Mouse (Mus musculus): Measurements from ENCODE around the gene Catsper4. TPM values are rescaled to one million over a fixed set of nuclear protein-coding genes. Genes with fewer than 3 reads are reported as not detected.
"Not testable (repeated sequence)": the region's sequence is repeated elsewhere in the genome, so short reads cannot be mapped to it uniquely, and the experiment has no call there.

Gene Catsper4
- not detected in 2 replicates for polyA plus RNA-seq (2012; ENCODE audit: insufficient read depth, low replicate concordance)

DNA sequence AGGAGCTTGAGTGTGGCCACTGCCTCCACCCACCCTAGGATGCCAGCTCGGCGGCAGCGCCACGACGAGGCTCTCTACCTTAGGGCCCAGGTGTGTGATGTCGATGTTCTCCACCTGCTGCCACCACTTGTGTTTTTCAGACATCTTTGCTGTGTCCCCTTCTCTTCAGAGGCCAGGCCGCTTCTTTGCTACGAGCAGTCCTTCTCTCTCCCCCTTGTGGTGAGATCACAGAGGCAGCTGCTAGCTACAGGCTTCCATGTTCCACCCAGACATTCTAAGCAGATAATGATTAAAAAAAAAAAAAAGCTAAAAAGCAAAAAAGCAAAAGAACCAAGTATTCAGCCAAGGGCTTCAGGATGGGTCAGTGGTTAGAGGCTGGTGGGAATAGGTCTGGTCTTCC, at the start of gene Catsper4:
TSS of gene Catsper4 (minus strand) at position 190 of the 400 bp plus-strand sequence.
- no peaks in the 10 kb centered on the region; the same call in 1 of the 2 replicates for H3K4me1 ChIP-seq
- no peaks in the 10 kb centered on the region for H3K9me3 ChIP-seq
- H3K4me3 ChIP-seq (replicated peaks), result no peak within 1 kb of the TSS
- TF ChIP-seq GATA1 (IDR thresholded peaks at IDR 0.05; ENCODE audit: borderline replicate concordance, low read length) (no peak), FLI1 (IDR thresholded peaks at IDR 0.05; ENCODE audit: low read length) (no peak)
- H3K36me3 ChIP-seq (replicated peaks; ENCODE audit: low read length), result no peaks in the 10 kb centered on the region
- peaks cover 65% of the 10 kb centered on the region for H3K27me3 ChIP-seq (replicated peaks)

DNA sequence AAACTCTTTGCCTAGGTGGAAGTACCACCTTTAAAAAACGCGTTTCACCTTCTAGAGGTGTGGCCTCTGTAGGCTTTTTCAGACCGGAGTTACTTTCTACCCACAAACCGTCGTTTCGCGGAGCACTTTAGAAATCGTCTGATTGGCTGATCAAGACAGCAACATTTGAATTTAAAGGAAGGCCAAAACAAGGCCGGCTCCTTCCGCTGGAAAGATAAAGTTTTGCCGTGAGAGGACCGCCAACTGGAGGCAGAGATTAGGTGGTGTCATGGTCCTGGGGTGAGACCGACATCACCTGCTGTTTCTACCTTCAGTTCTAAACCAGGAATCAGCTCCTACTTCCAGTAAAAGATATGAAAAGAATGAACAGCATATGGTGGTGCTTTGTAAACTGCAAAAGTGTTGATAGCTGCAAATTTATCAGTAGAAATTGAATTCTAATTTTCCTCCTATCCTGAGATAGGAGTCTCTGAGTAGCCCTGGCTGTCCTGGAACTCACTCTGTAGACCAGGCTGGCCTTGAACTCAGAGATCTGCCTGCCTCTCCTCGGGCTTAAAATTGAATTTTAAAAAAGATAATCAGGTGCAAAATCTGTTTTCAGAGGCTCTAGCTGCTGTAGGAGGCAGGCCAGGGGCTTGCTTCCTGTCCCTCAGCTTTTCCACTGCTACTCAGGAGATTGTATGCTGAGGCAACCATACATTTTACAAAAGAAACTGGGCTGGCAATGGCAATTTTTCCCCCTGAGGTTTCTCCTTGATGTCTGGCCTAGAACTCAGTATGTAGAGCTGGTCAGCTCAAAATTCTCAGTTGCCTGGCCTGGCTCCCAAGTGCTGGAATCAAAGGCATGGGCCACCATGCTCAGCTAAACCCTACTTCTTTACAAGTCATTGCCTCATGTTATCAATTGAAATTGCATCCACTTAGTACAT, 46.5 kb upstream of the Catsper4 start:
- no peaks in the 10 kb centered on the region for H3K9me3 ChIP-seq
- TF ChIP-seq FLI1 (IDR thresholded peaks at IDR 0.05; ENCODE audit: low read length) (no peak), GATA1 (IDR thresholded peaks at IDR 0.05; ENCODE audit: borderline replicate concordance, low read length) (no peak)
- H3K36me3 ChIP-seq (replicated peaks; ENCODE audit: low read length), result peaks cover 36% of the 10 kb centered on the region
- H3K4me1 ChIP-seq, result peaks cover 22% of the 10 kb centered on the region
- peak overlapping the region; percentile 88 for H3K4me3 ChIP-seq (replicated peaks)
- H3K27me3 ChIP-seq (replicated peaks), result peaks cover 3% of the 10 kb centered on the region

DNA sequence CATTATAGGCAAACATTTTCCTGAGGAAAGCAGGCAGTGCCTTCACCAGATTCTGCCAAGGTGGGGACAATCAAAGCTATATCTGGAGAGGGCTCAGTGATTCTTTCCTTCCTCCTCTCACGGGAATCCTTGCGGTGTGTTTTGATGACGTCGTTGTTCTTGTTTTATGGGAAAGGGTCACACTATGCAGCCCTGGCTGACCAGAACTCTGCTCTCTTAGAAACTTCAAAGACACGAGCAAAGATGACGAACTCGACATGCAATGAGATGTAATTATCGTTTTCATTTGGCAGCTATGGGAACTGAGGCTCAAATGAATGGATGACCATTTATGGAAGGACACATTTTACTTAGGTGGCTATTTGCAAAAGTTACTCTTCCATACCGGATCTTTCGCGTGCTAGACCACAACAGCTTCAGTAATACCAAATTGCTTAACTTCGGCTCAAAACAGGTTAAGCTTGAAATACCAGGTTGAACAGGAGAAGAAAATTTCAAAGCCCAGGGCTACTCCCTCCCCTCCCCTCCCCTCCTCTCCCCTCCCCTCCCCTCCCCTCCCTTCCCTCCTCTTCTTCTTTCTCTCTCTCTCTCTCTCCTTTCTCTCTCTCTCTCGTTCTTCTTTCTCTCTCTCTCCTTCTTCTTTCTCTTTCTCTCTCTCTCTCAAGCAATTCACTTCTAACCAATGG, 45.7 kb upstream of the Catsper4 start:
- H3K4me1 ChIP-seq, result peaks cover 22% of the 10 kb centered on the region
- H3K27me3 ChIP-seq (replicated peaks), result peaks cover 3% of the 10 kb centered on the region
- peak overlapping the region; percentile 88 for H3K4me3 ChIP-seq (replicated peaks)
- H3K9me3 ChIP-seq, result peaks cover 3% of the 10 kb centered on the region; the same call in 1 of the 2 replicates
- TF ChIP-seq FLI1 (IDR thresholded peaks at IDR 0.05; ENCODE audit: low read length) (no peak), GATA1 (IDR thresholded peaks at IDR 0.05; ENCODE audit: borderline replicate concordance, low read length) (no peak)
- peaks cover 28% of the 10 kb centered on the region for H3K36me3 ChIP-seq (replicated peaks; ENCODE audit: low read length)

DNA sequence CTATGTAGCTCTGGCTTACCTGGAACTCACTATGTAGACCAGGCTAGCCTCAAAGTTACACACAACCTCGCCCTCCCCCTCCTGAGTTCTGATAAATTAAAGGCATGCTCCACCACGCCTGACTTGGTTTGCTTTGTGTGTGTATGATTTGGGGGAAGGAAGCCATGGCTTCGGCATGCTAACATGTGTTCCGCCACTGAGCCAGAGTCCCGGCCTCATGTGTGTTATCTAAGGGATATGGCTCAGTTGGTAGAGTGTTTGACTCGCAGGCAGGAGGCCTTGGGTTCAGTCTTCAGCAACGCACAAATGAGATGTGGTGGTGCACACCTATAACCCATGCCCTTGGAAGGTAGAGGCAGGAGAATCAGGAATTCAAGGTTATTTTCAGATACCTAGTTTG, 44.8 kb upstream of the Catsper4 start:
- peaks cover 22% of the 10 kb centered on the region for H3K4me1 ChIP-seq

DNA sequence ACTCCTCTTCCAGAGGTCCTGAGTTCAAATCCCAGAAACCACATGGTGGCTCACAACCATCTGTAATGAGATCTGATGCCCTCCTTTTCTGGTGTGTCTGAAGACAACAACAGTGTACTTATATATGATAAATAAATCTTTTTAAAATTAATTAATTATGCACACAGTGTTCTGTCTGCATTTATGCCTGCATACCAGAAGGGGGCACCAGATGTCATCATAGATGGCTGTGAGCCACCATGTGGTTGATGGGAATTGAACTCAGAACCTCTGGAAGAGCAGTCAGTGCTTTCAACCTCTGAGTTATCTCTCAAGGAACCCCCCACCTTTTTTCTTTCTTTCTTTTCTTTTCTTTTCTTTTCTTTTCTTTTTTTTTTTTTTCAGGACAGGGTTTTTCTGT, 42.4 kb upstream of the Catsper4 start:
- not testable (repeated sequence) for H3K27me3 ChIP-seq (replicated peaks); H3K4me3 ChIP-seq (replicated peaks); H3K36me3 ChIP-seq (replicated peaks; ENCODE audit: low read length); H3K9me3 ChIP-seq
- peaks cover 22% of the 10 kb centered on the region for H3K4me1 ChIP-seq

More for the DNA sequence above, 44.8 kb upstream of the Catsper4 start:
- H3K4me3 ChIP-seq (replicated peaks), result no peak overlapping the region
- peaks cover 3% of the 10 kb centered on the region; the same call in 1 of the 2 replicates for H3K9me3 ChIP-seq
- peaks cover 19% of the 10 kb centered on the region for H3K36me3 ChIP-seq (replicated peaks; ENCODE audit: low read length)
- H3K27me3 ChIP-seq (replicated peaks), result peaks cover 3% of the 10 kb centered on the region
- TF ChIP-seq GATA1 (IDR thresholded peaks at IDR 0.05; ENCODE audit: borderline replicate concordance, low read length), result no peak
- no peak for TF ChIP-seq FLI1 (IDR thresholded peaks at IDR 0.05; ENCODE audit: low read length)

DNA sequence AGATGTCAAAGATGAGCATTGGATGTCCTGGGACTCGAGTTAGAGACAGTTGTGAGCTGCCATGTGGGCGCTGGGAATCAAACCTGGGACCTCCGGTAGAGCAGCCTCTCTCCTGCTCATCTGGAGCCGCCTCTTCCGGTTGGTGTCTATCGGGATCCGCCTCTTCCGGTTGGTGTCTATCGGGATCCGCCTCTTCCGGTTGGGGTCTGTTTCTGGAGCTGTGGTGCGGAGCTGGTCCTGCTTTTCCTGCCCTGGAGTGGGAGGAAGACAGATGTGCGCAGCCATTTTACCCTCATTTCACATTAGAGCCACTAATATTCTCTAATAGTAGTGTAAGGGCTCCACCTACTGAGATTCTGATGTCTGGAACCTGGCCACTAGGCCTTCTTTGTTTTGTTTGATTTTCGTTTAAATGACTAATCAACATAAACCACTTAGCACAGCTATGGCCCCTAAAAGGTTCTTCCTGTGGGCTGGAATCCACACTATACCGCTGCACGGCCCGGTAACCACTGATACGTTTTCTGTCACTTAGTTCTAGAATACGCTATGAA, 41.0 kb upstream of the Catsper4 start:
- TF ChIP-seq GATA1 (IDR thresholded peaks at IDR 0.05; ENCODE audit: borderline replicate concordance, low read length) (no peak), FLI1 (IDR thresholded peaks at IDR 0.05; ENCODE audit: low read length) (no peak)
- H3K27me3 ChIP-seq (replicated peaks), result peaks cover 15% of the 10 kb centered on the region
- H3K4me1 ChIP-seq, result peaks cover 13% of the 10 kb centered on the region
- peaks cover 13% of the 10 kb centered on the region for H3K9me3 ChIP-seq
- no peak overlapping the region for H3K4me3 ChIP-seq (replicated peaks)
- no peaks in the 10 kb centered on the region for H3K36me3 ChIP-seq (replicated peaks; ENCODE audit: low read length)

DNA sequence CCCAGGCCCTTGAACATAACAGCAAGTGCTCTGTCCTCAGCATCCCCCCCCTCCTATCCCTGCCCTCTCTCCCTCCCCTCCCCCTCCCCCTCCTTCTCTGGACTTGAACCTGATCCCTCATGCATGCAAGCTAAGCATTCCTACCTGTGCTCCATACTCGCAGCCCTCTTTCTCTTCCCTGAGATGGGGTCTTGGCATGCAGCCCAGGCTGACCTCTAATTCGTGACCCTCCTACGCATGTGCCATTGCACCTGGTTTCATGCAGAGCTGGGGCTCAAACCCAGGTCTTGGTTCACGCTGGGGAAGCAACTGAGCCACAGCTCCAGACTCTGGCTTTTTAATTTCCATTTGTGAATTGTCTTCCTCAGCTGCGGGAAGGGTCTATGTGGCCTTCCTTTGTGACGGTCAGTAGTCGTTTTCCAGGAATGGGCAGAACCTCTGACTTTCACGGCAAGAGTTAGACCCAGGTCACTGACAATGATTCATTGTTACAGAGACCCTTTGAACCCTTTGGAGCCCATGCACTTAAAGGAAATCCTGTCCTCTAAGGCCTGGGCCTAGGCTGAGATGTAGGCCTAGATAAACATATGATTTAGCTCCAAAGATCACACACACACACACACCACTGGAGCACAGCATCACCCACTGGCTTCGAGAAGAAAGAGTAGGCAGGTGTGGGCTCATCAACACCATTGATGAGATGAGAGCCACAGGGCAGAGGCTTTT, 38.8 kb upstream of the Catsper4 start:
- H3K4me1 ChIP-seq, result no peaks in the 10 kb centered on the region
- no peak for TF ChIP-seq FLI1 (IDR thresholded peaks at IDR 0.05; ENCODE audit: low read length)
- TF ChIP-seq GATA1 (IDR thresholded peaks at IDR 0.05; ENCODE audit: borderline replicate concordance, low read length), result no peak
- H3K4me3 ChIP-seq (replicated peaks), result no peak overlapping the region
- no peaks in the 10 kb centered on the region for H3K36me3 ChIP-seq (replicated peaks; ENCODE audit: low read length)
- peaks cover 24% of the 10 kb centered on the region for H3K9me3 ChIP-seq
- H3K27me3 ChIP-seq (replicated peaks), result peaks cover 25% of the 10 kb centered on the region

DNA sequence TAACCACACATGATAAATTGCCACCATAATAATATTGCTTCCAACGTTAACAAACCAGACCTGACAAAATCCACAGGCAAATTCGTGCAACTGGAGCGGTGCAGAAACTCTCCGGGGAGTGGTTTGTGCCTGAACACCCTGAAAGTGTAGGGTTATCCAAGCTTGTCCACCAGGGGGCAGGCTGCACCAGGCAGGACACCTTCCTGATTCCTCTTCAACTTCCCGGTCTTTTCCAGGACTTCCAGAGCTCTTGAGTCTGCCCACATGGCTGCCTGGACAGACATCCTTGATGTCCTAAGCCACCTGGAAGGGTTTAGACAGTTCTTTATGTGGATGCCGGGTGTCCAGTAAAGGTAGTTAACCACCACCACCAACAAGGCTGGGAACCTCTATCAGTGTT, 36.0 kb upstream of the Catsper4 start:
- H3K36me3 ChIP-seq (replicated peaks; ENCODE audit: low read length), result no peaks in the 10 kb centered on the region
- no peak overlapping the region for H3K4me3 ChIP-seq (replicated peaks)
- H3K4me1 ChIP-seq, result peaks cover 3% of the 10 kb centered on the region; the same call in 1 of the 2 replicates
- peaks cover 39% of the 10 kb centered on the region for H3K27me3 ChIP-seq (replicated peaks)
- peaks cover 23% of the 10 kb centered on the region for H3K9me3 ChIP-seq
- TF ChIP-seq GATA1 (IDR thresholded peaks at IDR 0.05; ENCODE audit: borderline replicate concordance, low read length), result no peak
- no peak for TF ChIP-seq FLI1 (IDR thresholded peaks at IDR 0.05; ENCODE audit: low read length)

DNA sequence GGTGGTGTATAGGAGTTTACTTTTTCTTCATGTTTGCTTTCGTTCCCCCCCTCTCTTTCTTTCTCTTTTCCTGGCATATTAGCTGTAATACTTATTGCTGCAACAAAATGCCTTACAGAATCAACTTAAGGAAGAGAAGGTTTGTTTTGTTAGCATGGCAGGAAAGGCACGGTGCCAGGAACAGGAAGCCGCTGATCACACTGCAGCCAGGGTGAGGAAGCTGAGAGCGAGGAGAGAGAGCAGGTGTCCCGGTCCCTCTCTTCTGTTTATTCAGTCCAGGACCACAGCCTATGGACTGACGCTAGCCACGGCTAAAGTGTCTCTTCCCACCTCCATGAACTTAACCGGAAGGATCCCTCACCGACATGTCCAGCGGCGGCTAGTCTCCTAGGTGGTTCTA, 31.2 kb upstream of the Catsper4 start:
- Histone ChIP-seq H3K4me1 (peaks cover 12% of the 10 kb centered on the region; the same call in 1 of the 2 replicates), H3K36me3 (replicated peaks; ENCODE audit: low read length) (no peaks in the 10 kb centered on the region), H3K4me3 (replicated peaks) (no peak overlapping the region), H3K9me3 (peaks cover 13% of the 10 kb centered on the region), H3K27me3 (replicated peaks) (peaks cover 70% of the 10 kb centered on the region)
- TF ChIP-seq FLI1 (IDR thresholded peaks at IDR 0.05; ENCODE audit: low read length) (no peak), GATA1 (IDR thresholded peaks at IDR 0.05; ENCODE audit: borderline replicate concordance, low read length) (no peak)

Measured in megakaryocyte, embryonic 14.5 days (primary cell).